Mouse (Mus musculus) lung, adult 2 months (tissue): Measurements from ENCODE around the gene Rad23a.

Source experiments
- CTCF ChIP-seq: fragments of 200-500 bp; IDR thresholded peaks from 2 replicates; pipeline ENCODE4 v1.5.1; 2011; ENCODE audit warnings: mild to moderate bottlenecking, low read length, control low read depth; ENCODE audit not compliant: insufficient read depth
- POLR2A ChIP-seq: fragments of 200-500 bp; IDR thresholded peaks from 2 replicates; pipeline ENCODE4 v1.6.1; 2011; ENCODE audit warnings: low read depth, mild to moderate bottlenecking, control low read depth, low read length, borderline replicate concordance; ENCODE audit errors: extremely low read depth

GRCm38 (mm10) chr8:84797256-84797797 lies 43.1 kb downstream of the Rad23a start:
- no peak for TF ChIP-seq CTCF
- TF ChIP-seq POLR2A = no peak
